Mouse (Mus musculus) kidney, embryonic 15.5 days (tissue): ENCODE data around the gene Fibcd1. TPM values are rescaled to one million over a fixed set of nuclear protein-coding genes. Genes with fewer than 3 reads are reported as not detected.

Source experiments
- ATAC-seq: fragments of 200-750 bp; cut with Nextera tagmentation; replicated peaks from 2 replicates; pipeline ENCODE4 v1.8.0; 2017; ENCODE audit warnings: moderate TSS enrichment; ENCODE audit not compliant: low FRiP score
- H3K27ac ChIP-seq: fragments of 300-500 bp; sonication (generic); 2 replicates; pipeline ENCODE4 v1.5.1; 2015; ENCODE audit warnings: mild to moderate bottlenecking, inconsistent platforms
- H3K27me3 ChIP-seq: fragments of 300-500 bp; sonication (generic); 2 replicates; pipeline ENCODE4 v1.6.1; 2015; ENCODE audit warnings: inconsistent platforms
- H3K36me3 ChIP-seq: fragments of 300-500 bp; sonication (generic); 2 replicates; pipeline ENCODE4 v1.6.1; 2015; ENCODE audit warnings: inconsistent platforms
- H3K4me1 ChIP-seq: fragments of 300-500 bp; sonication (generic); 2 replicates; pipeline ENCODE4 v1.6.1; 2015; ENCODE audit warnings: inconsistent platforms
- H3K4me2 ChIP-seq: fragments of 300-500 bp; sonication (generic); 2 replicates; pipeline ENCODE4 v1.6.1; 2015; ENCODE audit warnings: moderate library complexity, mild to moderate bottlenecking, inconsistent platforms
- H3K4me3 ChIP-seq: fragments of 300-500 bp; sonication (generic); replicated peaks from 2 replicates; pipeline ENCODE4 v1.5.1; 2015; ENCODE audit warnings: mild to moderate bottlenecking, inconsistent platforms
- H3K9ac ChIP-seq: fragments of 300-500 bp; sonication (generic); 2 replicates; pipeline ENCODE4 v1.6.1; 2015; ENCODE audit warnings: mild to moderate bottlenecking, inconsistent platforms
- H3K9me3 ChIP-seq: fragments of 300-500 bp; sonication (generic); replicated peaks from 2 replicates; pipeline ENCODE4 v1.6.1; 2016; ENCODE audit warnings: inconsistent platforms
- WGBS: fragments of 180-500 bp; shearing (Covaris S2); methylation state at CpG from one replicate; pipeline ENCODE4 v1.1.7; 2015; ENCODE audit warnings: mixed read lengths; 5-methylcytosine and 5-hydroxymethylcytosine counted together
- polyA plus RNA-seq: library from polyadenylated mRNA; unstranded; fragments of >200 nt; fragmentation: Nextera tagmentation; extraction: Ambion mirVana; gene quantifications from 2 replicates; pipeline ENCODE4 v1.2.1, GENCODE M21; 2015

Fibcd1 gene
- polyA plus RNA-seq, 1 experiment from 2014 or later = 1.6 TPM

GRCm38 (mm10) chr2:31808410-31809357, 37.1 kb downstream of the Fibcd1 start:
- WGBS = 30% methylated on average over 28 of the region's 28 CpGs
- Histone ChIP-seq H3K36me3 (peaks cover 9% of the 10 kb centered on the region), H3K4me2 (no peak overlapping the region), H3K4me1 (peaks cover 72% of the 10 kb centered on the region), H3K27ac (peak overlapping the region; percentile 33), H3K27me3 (no peaks in the 10 kb centered on the region), H3K9ac (0 out of 2 replicates have a peak overlapping the region, but pooled peaks have one; percentile 7), H3K9me3 (no peaks in the 10 kb centered on the region), H3K4me3 (no peak overlapping the region)
- no peak for ATAC-seq

- H3K4me2 ChIP-seq = no peak overlapping the region
- no peak for ATAC-seq
- H3K27me3 ChIP-seq = no peaks in the 10 kb centered on the region
- H3K27ac ChIP-seq = peak overlapping the region; percentile 59
- peaks cover 83% of the 10 kb centered on the region for H3K4me1 ChIP-seq
- H3K9ac ChIP-seq = no peak overlapping the region
- peaks cover 28% of the 10 kb centered on the region for H3K36me3 ChIP-seq
- H3K4me3 ChIP-seq = no peak overlapping the region
- 45% methylated on average over 9 of the region's 9 CpGs for WGBS
- no peaks in the 10 kb centered on the region for H3K9me3 ChIP-seq
Measured at GRCm38 (mm10) chr2:31806639-31807382, 39.0 kb downstream of the Fibcd1 start.

- WGBS = 61% methylated on average over 14 of the region's 14 CpGs
- Histone ChIP-seq H3K27ac (no peak overlapping the region), H3K36me3 (peaks cover 61% of the 10 kb centered on the region), H3K9ac (no peak overlapping the region), H3K4me3 (no peak overlapping the region), H3K4me1 (peaks cover 69% of the 10 kb centered on the region), H3K4me2 (no peak overlapping the region), H3K9me3 (no peaks in the 10 kb centered on the region), H3K27me3 (no peaks in the 10 kb centered on the region)
- ATAC-seq = 0 out of 2 replicates have a peak, but pooled peaks have one; percentile 7
Measured at GRCm38 (mm10) chr2:31803480-31803879, 42.3 kb downstream of the Fibcd1 start.

- Histone ChIP-seq H3K27me3 (no peaks in the 10 kb centered on the region), H3K4me1 (peaks cover 62% of the 10 kb centered on the region), H3K4me2 (no peak overlapping the region), H3K9me3 (no peaks in the 10 kb centered on the region), H3K36me3 (peaks cover 68% of the 10 kb centered on the region), H3K27ac (no peak overlapping the region), H3K9ac (no peak overlapping the region), H3K4me3 (no peak overlapping the region)
- ATAC-seq = no peak
- WGBS = 87% methylated on average over 8 of the region's 8 CpGs
Measured at GRCm38 (mm10) chr2:31802811-31803210, 43.0 kb downstream of the Fibcd1 start.

GRCm38 (mm10) chr2:31801416-31801815, 44.4 kb downstream of the Fibcd1 start:
- Histone ChIP-seq H3K4me1 (peaks cover 48% of the 10 kb centered on the region), H3K9me3 (no peaks in the 10 kb centered on the region), H3K4me2 (no peak overlapping the region), H3K36me3 (peaks cover 82% of the 10 kb centered on the region), H3K27me3 (no peaks in the 10 kb centered on the region), H3K4me3 (no peak overlapping the region), H3K9ac (no peak overlapping the region), H3K27ac (no peak overlapping the region)
- ATAC-seq = no peak
- 90% methylated on average over 9 of the region's 9 CpGs for WGBS

- H3K4me3 ChIP-seq = no peak overlapping the region
- WGBS = 91% methylated on average over 3 of the region's 3 CpGs
- no peak overlapping the region for H3K27ac ChIP-seq
- H3K36me3 ChIP-seq = peaks cover 99% of the 10 kb centered on the region
- H3K4me2 ChIP-seq = no peak overlapping the region
- no peak for ATAC-seq
- H3K9me3 ChIP-seq = no peaks in the 10 kb centered on the region
- H3K4me1 ChIP-seq = peaks cover 9% of the 10 kb centered on the region; the same call in 1 of the 2 replicates
- no peak overlapping the region for H3K9ac ChIP-seq
- no peaks in the 10 kb centered on the region for H3K27me3 ChIP-seq
Measured at GRCm38 (mm10) chr2:31796943-31797342, 48.9 kb downstream of the Fibcd1 start.

- H3K36me3 ChIP-seq = peaks cover 98% of the 10 kb centered on the region
- ATAC-seq = no peak
- H3K4me1 ChIP-seq = peaks cover 11% of the 10 kb centered on the region; the same call in 1 of the 2 replicates
- no peaks in the 10 kb centered on the region for H3K27me3 ChIP-seq
- no peak overlapping the region for H3K4me2 ChIP-seq
- 80% methylated on average over 6 of the region's 6 CpGs for WGBS
- no peak overlapping the region for H3K27ac ChIP-seq
- H3K9ac ChIP-seq = no peak overlapping the region
- H3K9me3 ChIP-seq = no peaks in the 10 kb centered on the region
- no peak overlapping the region for H3K4me3 ChIP-seq
Measured at GRCm38 (mm10) chr2:31792611-31793010, 53.2 kb downstream of the Fibcd1 start.

- H3K4me3 ChIP-seq = no peak overlapping the region
- H3K27me3 ChIP-seq = no peaks in the 10 kb centered on the region
- WGBS = 81% methylated on average over 8 of the region's 8 CpGs
- H3K4me1 ChIP-seq = peaks cover 11% of the 10 kb centered on the region; the same call in 1 of the 2 replicates
- H3K4me2 ChIP-seq = no peak overlapping the region
- ATAC-seq = no peak
- H3K36me3 ChIP-seq = peaks cover 98% of the 10 kb centered on the region
- H3K9ac ChIP-seq = no peak overlapping the region
- no peaks in the 10 kb centered on the region for H3K9me3 ChIP-seq
- 0 out of 2 replicates have a peak overlapping the region, but pooled peaks have one; percentile 32 for H3K27ac ChIP-seq
Measured at GRCm38 (mm10) chr2:31791260-31791659, 54.5 kb downstream of the Fibcd1 start.

GRCm38 (mm10) chr2:31790728-31791251, 55.0 kb downstream of the Fibcd1 start:
- Histone ChIP-seq H3K4me1 (peaks cover 11% of the 10 kb centered on the region; the same call in 1 of the 2 replicates), H3K4me2 (no peak overlapping the region), H3K9me3 (no peaks in the 10 kb centered on the region), H3K27ac (peak overlapping the region; percentile 43), H3K27me3 (no peaks in the 10 kb centered on the region), H3K9ac (no peak overlapping the region), H3K36me3 (peaks cover 98% of the 10 kb centered on the region), H3K4me3 (no peak overlapping the region)
- no peak for ATAC-seq
- WGBS = 85% methylated on average over 13 of the region's 13 CpGs

- Histone ChIP-seq H3K4me3 (no peak overlapping the region), H3K27ac (no peak overlapping the region)
- WGBS = 78% methylated on average over 2 of the region's 2 CpGs
Measured at GRCm38 (mm10) chr2:31789215-31789614, 56.6 kb downstream of the Fibcd1 start.

GRCm38 (mm10) chr2:31788227-31788626, 57.6 kb downstream of the Fibcd1 start:
- no peak overlapping the region for H3K4me3 ChIP-seq
- no peak overlapping the region for H3K9ac ChIP-seq
- 81% methylated on average over 3 of the region's 3 CpGs for WGBS
- no peak for ATAC-seq
- no peak overlapping the region for H3K4me2 ChIP-seq
- no peak overlapping the region for H3K27ac ChIP-seq
- H3K9me3 ChIP-seq = no peaks in the 10 kb centered on the region
- peaks cover 99% of the 10 kb centered on the region for H3K36me3 ChIP-seq
- H3K4me1 ChIP-seq = peaks cover 11% of the 10 kb centered on the region; the same call in 1 of the 2 replicates
- H3K27me3 ChIP-seq = no peaks in the 10 kb centered on the region

More at GRCm38 (mm10) chr2:31789215-31789614, 56.6 kb downstream of the Fibcd1 start:
- Histone ChIP-seq H3K27me3 (no peaks in the 10 kb centered on the region), H3K4me2 (no peak overlapping the region), H3K4me1 (peaks cover 11% of the 10 kb centered on the region; the same call in 1 of the 2 replicates), H3K9me3 (no peaks in the 10 kb centered on the region), H3K36me3 (peaks cover 98% of the 10 kb centered on the region), H3K9ac (no peak overlapping the region)
- no peak for ATAC-seq
